Mouse (Mus musculus): ENCODE measurements around the gene Tbxas1. TPM values are rescaled to one million over a fixed set of nuclear protein-coding genes. Genes with fewer than 3 reads are reported as not detected.
A peak's percentile ranks its signal among the peaks of the same experiment; 100 is the strongest.

The Tbxas1 gene
- polyA plus RNA-seq, 1 experiment from 2014 or later = 1.6 TPM

DNA sequence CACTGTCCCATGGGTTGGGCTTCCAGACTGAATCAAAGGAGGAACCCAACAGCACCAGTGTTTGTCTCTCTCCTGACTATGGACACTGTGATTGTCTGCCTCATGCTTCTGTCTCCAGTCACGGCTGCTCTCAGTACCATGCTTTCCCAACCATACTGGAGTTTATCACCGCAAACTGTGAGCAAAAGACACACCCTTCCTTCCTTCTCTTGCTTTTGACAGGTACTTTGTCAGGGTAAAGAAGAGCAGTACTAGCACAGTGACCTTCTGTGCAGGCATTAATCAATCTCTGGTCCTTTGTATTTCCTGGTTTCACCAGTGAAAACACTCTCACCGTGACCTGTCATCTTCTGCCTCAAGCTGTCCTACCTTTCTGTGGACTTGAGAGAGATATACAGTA, 26.4 kb downstream of the Tbxas1 start:
- Histone ChIP-seq H3K4me1 (replicated peaks) (peaks cover 9% of the 10 kb centered on the region), H3K36me3 (no peaks in the 10 kb centered on the region), H3K4me2 (replicated peaks) (no peak overlapping the region), H3K4me3 (replicated peaks) (no peak overlapping the region), H3K27me3 (no peaks in the 10 kb centered on the region), H3K27ac (no peak overlapping the region), H3K9ac (replicated peaks) (no peak overlapping the region), H3K9me3 (no peaks in the 10 kb centered on the region)
- no peak for ATAC-seq
- WGBS = 93% methylated on average over 3 of the region's 3 CpGs

DNA sequence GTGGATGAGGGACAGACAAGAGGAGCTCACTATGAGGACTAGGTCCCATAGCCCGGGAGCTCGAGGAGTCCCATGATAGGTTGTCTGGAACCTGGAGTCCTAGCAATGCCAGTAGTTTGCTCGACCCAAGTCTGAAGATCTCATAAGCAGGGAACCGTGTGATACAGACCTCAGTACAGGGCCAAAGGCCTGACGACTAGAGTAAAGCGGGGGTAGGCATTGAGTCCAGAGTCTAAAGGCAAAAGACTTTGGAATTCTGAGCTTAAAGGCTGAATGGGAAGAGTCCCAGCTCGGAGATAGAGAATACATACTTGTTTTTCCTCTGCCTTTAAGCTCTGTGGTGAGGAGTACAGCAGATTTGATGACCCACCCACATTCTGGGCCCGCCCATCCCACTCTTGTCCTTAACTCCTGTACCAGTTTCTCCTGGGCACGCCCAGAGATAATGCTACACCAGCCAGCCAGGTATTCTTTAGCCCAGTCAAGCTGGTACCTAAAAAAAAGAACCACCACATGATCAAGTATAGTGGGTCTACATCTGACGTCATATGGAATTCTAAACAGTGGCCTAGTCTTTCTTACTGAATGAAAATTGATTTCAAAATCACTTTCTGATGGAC, 27.7 kb downstream of the Tbxas1 start:
- ATAC-seq = no peak
- H3K36me3 ChIP-seq = no peaks in the 10 kb centered on the region
- no peaks in the 10 kb centered on the region for H3K9me3 ChIP-seq
- H3K27ac ChIP-seq = no peak overlapping the region
- no peaks in the 10 kb centered on the region for H3K4me1 ChIP-seq (replicated peaks)
- H3K27me3 ChIP-seq = no peaks in the 10 kb centered on the region
- no peak overlapping the region for H3K4me3 ChIP-seq (replicated peaks)
- no peak overlapping the region for H3K4me2 ChIP-seq (replicated peaks)
- 91% methylated on average over 10 of the region's 10 CpGs for WGBS
- H3K9ac ChIP-seq (replicated peaks) = no peak overlapping the region

DNA sequence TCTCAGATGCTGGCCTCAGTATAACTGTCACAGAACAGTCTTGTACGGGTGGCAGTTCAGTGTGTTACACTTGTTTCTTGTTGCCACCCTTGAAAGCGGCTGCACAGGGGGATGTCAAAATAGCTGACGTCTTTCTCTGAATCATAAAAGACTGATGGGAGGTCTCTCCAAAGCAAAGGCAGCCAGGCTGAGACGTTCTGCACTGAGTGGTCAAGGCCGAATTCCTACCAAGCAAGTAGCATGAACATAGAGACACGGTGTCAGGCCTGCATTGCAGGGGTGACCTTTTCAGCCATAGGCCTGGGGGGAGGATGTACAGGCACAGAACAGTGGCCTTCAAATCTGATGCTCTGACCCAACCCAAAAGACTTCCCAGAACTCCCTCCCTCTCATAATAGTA, 30.8 kb downstream of the Tbxas1 start:
- no peak for ATAC-seq
- Histone ChIP-seq H3K36me3 (no peaks in the 10 kb centered on the region), H3K9me3 (no peaks in the 10 kb centered on the region), H3K27ac (no peak overlapping the region), H3K4me3 (replicated peaks) (no peak overlapping the region), H3K9ac (replicated peaks) (no peak overlapping the region), H3K27me3 (no peaks in the 10 kb centered on the region), H3K4me1 (replicated peaks) (no peaks in the 10 kb centered on the region), H3K4me2 (replicated peaks) (no peak overlapping the region)
- 55% methylated on average over 6 of the region's 6 CpGs for WGBS

DNA sequence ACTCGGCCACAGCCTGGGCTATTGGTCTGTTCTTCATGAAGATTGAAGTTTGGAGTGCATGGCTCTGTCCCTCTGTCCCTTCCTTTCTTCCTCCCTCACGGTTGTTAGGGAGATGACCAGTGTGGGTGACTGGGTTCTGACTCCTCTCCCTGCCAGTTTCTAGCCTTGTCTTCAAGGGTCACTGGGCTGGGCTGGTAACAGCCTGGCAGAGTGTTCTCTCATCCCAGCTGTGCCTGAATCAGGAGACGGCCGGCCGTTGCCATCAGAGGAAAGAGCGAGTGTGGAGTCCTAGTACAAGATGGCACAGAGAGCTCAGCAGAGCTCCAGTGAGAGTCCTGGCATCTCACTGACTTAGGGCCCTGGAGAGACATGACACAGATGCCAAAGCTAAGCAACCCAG, 33.2 kb downstream of the Tbxas1 start:
- no peak for ATAC-seq
- 83% methylated on average over 6 of the region's 6 CpGs for WGBS
- H3K27me3 ChIP-seq = no peaks in the 10 kb centered on the region
- H3K9ac ChIP-seq (replicated peaks) = no peak overlapping the region
- no peak overlapping the region for H3K4me2 ChIP-seq (replicated peaks)
- no peak overlapping the region for H3K4me3 ChIP-seq (replicated peaks)
- no peaks in the 10 kb centered on the region for H3K9me3 ChIP-seq
- H3K36me3 ChIP-seq = no peaks in the 10 kb centered on the region
- H3K27ac ChIP-seq = no peak overlapping the region
- H3K4me1 ChIP-seq (replicated peaks) = peaks cover 8% of the 10 kb centered on the region

DNA sequence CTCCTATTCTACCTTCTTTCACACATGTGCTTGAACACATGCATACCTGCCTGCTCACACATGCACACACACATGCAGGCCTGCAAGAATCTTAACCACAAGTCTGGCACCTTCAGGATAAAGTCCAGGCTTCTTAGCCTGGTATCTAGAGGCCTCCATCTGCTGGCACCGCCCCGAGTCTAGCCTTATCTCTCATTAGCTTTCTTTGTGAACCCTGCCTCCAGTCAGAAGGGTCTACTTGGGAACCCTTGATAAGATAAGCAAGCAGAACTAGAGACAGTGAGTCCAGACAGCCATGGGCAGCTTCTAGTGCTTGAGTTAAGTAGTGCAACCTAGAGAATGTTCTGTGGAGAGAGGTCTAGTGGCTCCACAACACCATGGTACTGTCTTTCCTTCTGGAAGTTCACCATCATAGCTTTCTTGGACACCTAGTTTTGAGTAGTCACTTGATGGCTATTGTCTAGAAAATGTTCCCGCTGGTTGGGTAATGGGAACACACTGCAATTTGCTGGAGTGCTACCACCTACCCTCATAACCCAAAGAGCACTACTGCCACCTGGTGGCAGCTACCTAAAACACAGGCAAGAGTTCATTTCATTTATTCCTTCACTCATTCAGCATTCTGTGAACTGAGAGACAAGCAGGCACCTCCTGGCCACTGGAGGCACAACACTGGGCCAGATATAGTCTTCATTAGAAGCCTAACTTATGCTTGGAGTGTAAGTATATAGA, 35.8 kb downstream of the Tbxas1 start:
- Histone ChIP-seq H3K4me2 (replicated peaks) (no peak overlapping the region), H3K27me3 (no peaks in the 10 kb centered on the region), H3K9ac (replicated peaks) (no peak overlapping the region), H3K4me3 (replicated peaks) (no peak overlapping the region), H3K27ac (no peak overlapping the region), H3K36me3 (no peaks in the 10 kb centered on the region), H3K4me1 (replicated peaks) (peaks cover 24% of the 10 kb centered on the region), H3K9me3 (no peaks in the 10 kb centered on the region)
- 70% methylated on average over 3 of the region's 3 CpGs for WGBS
- ATAC-seq = no peak

DNA sequence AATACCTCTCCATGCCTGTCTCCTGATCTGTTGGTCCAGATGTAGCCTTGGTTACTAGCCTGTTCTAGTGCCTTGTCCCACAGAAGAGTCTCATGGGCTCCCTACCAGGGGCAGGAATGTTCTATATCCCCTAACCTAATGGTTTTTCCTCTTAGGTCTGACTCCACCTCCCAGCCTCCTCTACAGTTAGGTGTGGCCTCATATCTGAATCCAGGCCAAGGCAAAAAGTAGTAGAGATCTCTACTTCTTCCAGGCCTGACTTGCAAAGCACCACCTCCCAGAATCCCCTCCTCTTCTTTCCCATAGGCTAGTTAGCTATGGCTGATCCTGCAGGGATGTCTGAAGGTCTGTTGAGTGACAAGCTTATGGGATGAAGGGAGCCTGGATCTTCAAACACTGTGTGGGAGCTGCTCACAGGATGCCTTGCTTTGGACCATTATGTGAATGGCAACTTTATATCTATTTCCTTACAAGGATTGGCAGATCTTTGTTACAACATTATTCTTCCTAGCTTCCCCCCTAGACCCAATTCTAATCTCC, 37.0 kb downstream of the Tbxas1 start:
- H3K9me3 ChIP-seq = no peaks in the 10 kb centered on the region
- H3K27me3 ChIP-seq = no peaks in the 10 kb centered on the region
- H3K27ac ChIP-seq = no peak overlapping the region
- H3K4me3 ChIP-seq (replicated peaks) = no peak overlapping the region
- no peaks in the 10 kb centered on the region for H3K36me3 ChIP-seq
- H3K9ac ChIP-seq (replicated peaks) = no peak overlapping the region
- peaks cover 24% of the 10 kb centered on the region for H3K4me1 ChIP-seq (replicated peaks)
- ATAC-seq = no peak
- no peak overlapping the region for H3K4me2 ChIP-seq (replicated peaks)

DNA sequence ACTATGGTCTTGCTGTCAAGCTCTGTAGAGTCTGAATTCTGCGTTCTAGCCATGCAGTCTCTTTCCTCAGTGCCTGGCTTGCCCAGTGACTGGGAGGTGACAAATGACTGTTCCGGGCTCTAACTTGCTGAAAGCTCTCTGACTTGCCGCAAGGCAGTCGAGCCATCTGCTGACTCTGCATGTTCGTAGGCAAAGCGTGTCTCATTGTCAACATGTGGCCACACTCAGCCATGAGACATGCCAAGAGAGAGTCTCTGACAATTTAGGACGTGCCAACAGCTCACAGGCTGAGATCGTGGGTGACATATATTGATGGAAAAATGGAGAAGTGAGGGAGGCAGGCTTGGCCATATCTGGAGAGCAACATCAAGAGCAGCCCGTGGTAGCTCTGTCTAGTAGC, 37.6 kb downstream of the Tbxas1 start:
- Histone ChIP-seq H3K9me3 (no peaks in the 10 kb centered on the region), H3K4me1 (replicated peaks) (peaks cover 24% of the 10 kb centered on the region), H3K36me3 (no peaks in the 10 kb centered on the region), H3K27me3 (no peaks in the 10 kb centered on the region), H3K27ac (no peak overlapping the region), H3K9ac (replicated peaks) (no peak overlapping the region), H3K4me3 (replicated peaks) (no peak overlapping the region), H3K4me2 (replicated peaks) (no peak overlapping the region)
- ATAC-seq = no peak
- WGBS = 79% methylated on average over 9 of the region's 9 CpGs

DNA sequence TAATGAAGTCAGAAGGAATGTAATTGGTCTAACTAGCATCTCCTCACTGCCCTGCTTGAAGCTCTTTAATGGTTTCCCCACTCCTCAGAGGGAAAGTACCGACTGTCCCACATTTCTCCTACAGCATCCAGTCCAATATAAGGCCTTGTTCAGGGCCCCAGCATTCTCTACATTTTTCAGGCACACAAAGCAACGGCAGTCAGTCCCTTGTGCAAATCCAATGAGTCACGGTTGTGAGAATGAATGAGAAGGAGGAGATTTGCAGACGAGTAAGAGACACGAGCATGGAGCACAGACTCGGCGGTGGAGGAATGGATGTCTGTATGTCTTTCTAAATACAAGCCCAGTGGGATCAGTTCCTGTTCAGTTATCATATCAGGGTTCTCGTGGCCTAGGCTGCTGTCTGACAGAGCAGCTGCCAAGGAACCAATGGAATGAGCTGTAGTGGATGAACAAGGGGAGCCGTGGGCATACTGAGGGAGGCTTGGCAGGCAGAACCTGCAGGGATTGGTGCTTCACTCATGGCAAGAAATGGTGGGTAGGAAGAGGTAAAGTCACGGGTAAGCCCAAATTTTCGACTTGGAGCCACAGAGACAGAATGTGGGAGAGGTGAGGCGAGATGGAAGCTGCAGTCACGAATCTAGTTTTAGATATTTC, 38.3 kb downstream of the Tbxas1 start:
- Histone ChIP-seq H3K4me3 (replicated peaks) (no peak overlapping the region), H3K36me3 (no peaks in the 10 kb centered on the region), H3K4me1 (replicated peaks) (peaks cover 24% of the 10 kb centered on the region), H3K27me3 (no peaks in the 10 kb centered on the region), H3K27ac (no peak overlapping the region; the same call in 1 of the 2 replicates), H3K9ac (replicated peaks) (no peak overlapping the region), H3K4me2 (replicated peaks) (no peak overlapping the region), H3K9me3 (no peaks in the 10 kb centered on the region)
- peak; percentile 69 for ATAC-seq
- 34% methylated on average over 13 of the region's 13 CpGs for WGBS

DNA sequence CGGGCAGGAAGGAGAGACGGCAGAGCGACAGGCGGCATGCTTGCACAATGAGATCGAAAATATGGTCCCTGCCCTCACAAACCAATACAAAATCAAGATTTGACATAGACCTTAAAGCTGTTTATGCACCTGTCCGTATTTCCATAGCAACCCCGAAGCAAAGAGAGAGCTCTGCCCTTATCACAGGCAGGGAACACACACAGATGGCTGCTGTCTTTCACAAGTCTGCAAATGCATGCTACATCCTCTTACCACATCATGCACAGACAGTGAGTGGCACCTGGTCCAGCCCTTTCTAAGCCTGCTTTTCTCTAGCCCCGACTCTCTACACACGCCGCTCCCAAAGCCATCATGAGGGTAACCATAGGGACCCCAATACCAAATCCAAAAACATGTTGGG, 39.0 kb downstream of the Tbxas1 start:
- Histone ChIP-seq H3K27me3 (no peaks in the 10 kb centered on the region), H3K27ac (no peak overlapping the region), H3K4me1 (replicated peaks) (peaks cover 24% of the 10 kb centered on the region), H3K4me2 (replicated peaks) (no peak overlapping the region), H3K36me3 (no peaks in the 10 kb centered on the region), H3K9ac (replicated peaks) (no peak overlapping the region), H3K9me3 (no peaks in the 10 kb centered on the region), H3K4me3 (replicated peaks) (no peak overlapping the region)
- 44% methylated on average over 10 of the region's 10 CpGs for WGBS
- peak; percentile 35; the same call in 1 of the 2 replicates for ATAC-seq

DNA sequence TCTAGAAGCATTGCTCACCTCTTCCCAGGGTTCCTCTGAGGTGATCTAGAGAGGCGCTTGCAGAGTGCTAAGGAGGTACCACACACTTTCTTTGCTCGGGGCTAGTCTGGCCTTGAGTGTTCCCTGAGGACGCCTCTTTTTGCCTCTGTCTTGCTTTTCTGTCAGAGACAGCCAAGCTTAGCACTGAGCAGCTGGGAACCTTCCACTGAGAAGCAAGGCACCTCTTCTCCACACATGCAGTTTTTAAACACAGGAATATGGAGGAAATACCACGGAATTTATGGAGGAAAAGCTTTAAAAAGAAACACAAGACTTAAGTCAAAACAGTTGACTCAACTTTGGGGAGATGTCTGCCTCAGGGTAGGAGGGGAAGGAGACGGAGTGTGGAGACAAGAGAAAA, 40.6 kb downstream of the Tbxas1 start:
- Histone ChIP-seq H3K4me3 (replicated peaks) (no peak overlapping the region), H3K4me2 (replicated peaks) (no peak overlapping the region), H3K4me1 (replicated peaks) (peaks cover 24% of the 10 kb centered on the region), H3K9ac (replicated peaks) (no peak overlapping the region), H3K27ac (no peak overlapping the region), H3K36me3 (no peaks in the 10 kb centered on the region), H3K9me3 (no peaks in the 10 kb centered on the region), H3K27me3 (no peaks in the 10 kb centered on the region)
- ATAC-seq = no peak
- 61% methylated on average over 5 of the region's 5 CpGs for WGBS

DNA sequence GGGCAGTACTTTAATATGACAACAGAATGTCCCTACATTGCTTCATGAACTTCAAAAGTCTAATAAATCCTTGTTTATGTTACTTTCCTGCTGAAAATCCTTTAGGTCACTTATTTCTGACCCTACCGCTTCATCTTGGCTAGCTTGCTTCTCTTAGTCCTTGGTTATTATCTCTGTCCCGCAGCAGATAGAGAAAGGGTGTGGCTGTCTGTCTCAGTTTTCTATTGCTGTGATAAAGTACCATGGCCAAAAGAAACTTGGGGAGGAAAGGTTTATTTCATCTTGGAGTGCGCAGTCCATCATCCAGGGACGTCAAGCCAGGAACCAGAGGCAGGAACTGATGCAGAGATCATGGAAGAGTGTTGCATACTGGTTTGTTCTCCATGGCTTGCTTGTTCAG, 41.4 kb downstream of the Tbxas1 start:
- no peak overlapping the region for H3K4me2 ChIP-seq (replicated peaks)
- no peaks in the 10 kb centered on the region for H3K36me3 ChIP-seq
- H3K4me3 ChIP-seq (replicated peaks) = no peak overlapping the region
- H3K4me1 ChIP-seq (replicated peaks) = peaks cover 26% of the 10 kb centered on the region
- no peak overlapping the region for H3K9ac ChIP-seq (replicated peaks)
- no peak overlapping the region for H3K27ac ChIP-seq
- H3K27me3 ChIP-seq = no peaks in the 10 kb centered on the region
- 93% methylated on average over 4 of the region's 4 CpGs for WGBS
- no peaks in the 10 kb centered on the region for H3K9me3 ChIP-seq
- no peak for ATAC-seq

DNA sequence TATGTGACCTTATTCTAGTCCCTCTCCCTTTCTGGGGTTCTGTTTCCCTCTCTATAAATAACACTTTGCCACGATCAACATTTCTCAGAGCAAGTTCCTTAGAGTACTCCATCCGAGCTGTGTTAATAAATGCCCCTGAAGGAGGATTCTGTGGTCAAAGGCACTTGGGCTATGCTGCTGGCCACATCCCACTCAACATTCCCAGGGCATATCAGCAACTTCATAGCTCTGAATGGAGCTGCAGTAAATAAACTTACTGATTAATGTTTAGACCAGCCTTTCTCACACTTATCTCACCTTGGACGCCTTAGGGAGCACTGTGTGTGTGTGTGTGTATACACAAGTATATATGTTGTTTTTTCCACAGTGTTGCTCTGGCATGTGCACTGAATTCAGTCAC, 42.2 kb downstream of the Tbxas1 start:
- no peaks in the 10 kb centered on the region for H3K9me3 ChIP-seq
- H3K9ac ChIP-seq (replicated peaks) = no peak overlapping the region
- peaks cover 27% of the 10 kb centered on the region for H3K4me1 ChIP-seq (replicated peaks)
- ATAC-seq = no peak
- no peak overlapping the region for H3K4me3 ChIP-seq (replicated peaks)
- H3K4me2 ChIP-seq (replicated peaks) = no peak overlapping the region
- 82% methylated on average over 3 of the region's 3 CpGs for WGBS
- H3K36me3 ChIP-seq = no peaks in the 10 kb centered on the region
- H3K27ac ChIP-seq = no peak overlapping the region
- no peaks in the 10 kb centered on the region for H3K27me3 ChIP-seq

All from midbrain, embryonic 13.5 days (tissue).